In genomic region chr2:159336646-159337045, GRCm38 (mm10) we compare ENCODE assay signal across 27 mouse cellular contexts.
"Had no signal": no experiment of that assay in that cellular context is flagged by ENCODE, and none has a peak within 500 bp of the region (broad histone marks: within the 10 kb centered on the region; RNA-seq: fewer than 3 reads in every experiment).

No protein-coding gene starts in this region.

- H3K27me3 ChIP-seq: heart, embryonic 12.5 days; hindbrain, embryonic 12.5 days; kidney, embryonic 15.5 days; limb, embryonic 13.5 days; limb, embryonic 15.5 days; liver, embryonic 12.5 days had no signal

- H3K27ac ChIP-seq: gastrocnemius, adult 2 months; heart, embryonic 10.5 days; hindbrain, embryonic 10.5 days; hindbrain, embryonic 12.5 days; hindbrain, embryonic 14.5 days; kidney, embryonic 15.5 days; kidney, postnatal 0 days; layer of hippocampus, adult 2 months; limb, embryonic 13.5 days; limb, embryonic 15.5 days; liver, embryonic 12.5 days; liver, embryonic 14.5 days had no signal

- H3K36me3 ChIP-seq: heart, embryonic 10.5 days; heart, embryonic 12.5 days; hindbrain, embryonic 10.5 days; hindbrain, embryonic 12.5 days; kidney, embryonic 15.5 days; limb, embryonic 13.5 days; limb, embryonic 15.5 days; liver, embryonic 12.5 days had no signal

- H3K4me1 ChIP-seq: heart, embryonic 10.5 days; heart, embryonic 12.5 days; hindbrain, embryonic 10.5 days; hindbrain, embryonic 12.5 days; kidney, embryonic 15.5 days; limb, embryonic 13.5 days; limb, embryonic 15.5 days; liver, embryonic 12.5 days had no signal

- H3K4me3 ChIP-seq: gastrocnemius, adult 2 months; heart, embryonic 10.5 days; heart, embryonic 12.5 days; hindbrain, embryonic 10.5 days; hindbrain, embryonic 12.5 days; kidney, embryonic 15.5 days; layer of hippocampus, adult 2 months; limb, embryonic 13.5 days; limb, embryonic 15.5 days; liver, embryonic 12.5 days had no signal

- ATAC-seq: hindbrain, embryonic 16.5 days; intestine, embryonic 16.5 days; liver, embryonic 12.5 days had no signal

- H3K4me2 ChIP-seq: heart, embryonic 12.5 days; hindbrain, embryonic 12.5 days; hindbrain, embryonic 14.5 days; kidney, embryonic 15.5 days; limb, embryonic 13.5 days; limb, embryonic 15.5 days; liver, embryonic 12.5 days had no signal

- H3K9me3 ChIP-seq: heart, embryonic 10.5 days; heart, embryonic 12.5 days; hindbrain, embryonic 10.5 days; hindbrain, embryonic 12.5 days; kidney, embryonic 15.5 days; limb, embryonic 13.5 days; limb, embryonic 15.5 days; liver, embryonic 12.5 days had no signal

- DNase-seq: gastrocnemius, adult 2 months; gastrocnemius, postnatal 10 days; gastrocnemius, postnatal 25 days; heart, adult 18-20 months; heart, postnatal 10 days; heart, postnatal 4 days; kidney, adult 11 months; kidney, adult 2 months; kidney, adult 9 months; kidney, postnatal 14 days; kidney, postnatal 36 days; layer of hippocampus, postnatal 36 days; left cerebral cortex, postnatal 4 days had no signal

- H3K9ac ChIP-seq: heart, embryonic 12.5 days; hindbrain, embryonic 12.5 days; hindbrain, embryonic 14.5 days; kidney, embryonic 15.5 days; limb, embryonic 13.5 days; limb, embryonic 15.5 days; liver, embryonic 12.5 days; liver, embryonic 14.5 days had no signal
